Mouse (Mus musculus): ENCODE results near the gene Homez.

DNA sequence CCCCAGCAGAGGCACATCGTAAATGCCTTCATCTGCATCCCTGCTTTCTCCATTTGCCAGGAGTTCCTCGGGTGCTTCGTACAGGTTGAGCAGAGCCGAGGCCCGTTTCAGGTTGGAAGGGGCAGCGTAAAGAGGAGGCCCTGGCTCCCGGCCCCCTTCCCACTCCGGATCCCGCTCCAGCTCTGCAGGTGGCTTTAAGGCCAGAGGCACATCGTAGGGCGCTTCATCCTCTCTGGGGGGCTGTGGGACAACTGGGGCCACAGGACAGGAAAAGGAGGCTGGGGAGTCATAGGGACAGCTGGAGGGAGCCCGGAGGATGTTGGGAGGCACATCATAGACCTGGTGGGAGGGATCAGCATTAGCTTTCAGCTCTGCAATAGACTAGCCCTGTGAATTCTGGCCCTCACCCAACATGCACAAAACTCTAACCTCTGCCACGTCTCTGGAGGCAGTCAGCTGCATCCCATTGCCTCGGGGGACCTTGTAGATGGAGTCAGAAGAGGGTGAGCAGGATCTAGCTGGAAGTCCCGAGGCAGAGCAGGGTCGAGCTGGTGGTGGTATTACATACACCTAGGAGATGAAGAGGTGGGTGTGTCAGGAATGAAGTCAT, 49.4 kb upstream of the Homez start:
- TF ChIP-seq CTCF (IDR thresholded peaks at IDR 0.05; ENCODE audit: control insufficient read depth, insufficient read depth, insufficient replicate concordance, low read depth, low read length) (no peak), POLR2A (IDR thresholded peaks at IDR 0.05; ENCODE audit: control insufficient read depth, low read depth, low read length) (no peak)

All from testis, adult 2 months (tissue).